Mouse (Mus musculus) heart, postnatal 0 days (tissue): ENCODE data around the gene Srpx2. TPM values are rescaled to one million over a fixed set of nuclear protein-coding genes. Genes with fewer than 3 reads are reported as not detected.

Source experiments
- ATAC-seq: fragments of 200-750 bp; cut with Nextera tagmentation; 2 replicates; pipeline ENCODE4 v1.8.0; 2017; ENCODE audit warnings: low read depth, moderate number of reproducible peaks, moderate library complexity; ENCODE audit not compliant: insufficient read depth
- DNase-seq: peaks from one replicate; pipeline ENCODE4 v3.0.0-alpha.2; 2016; ENCODE audit warnings: low spot score
- H3K27ac ChIP-seq: fragments of 300-500 bp; sonication (generic); 2 replicates; pipeline ENCODE4 v1.5.1; 2014; ENCODE audit warnings: low read depth, mild to moderate bottlenecking
- H3K27me3 ChIP-seq: fragments of 300-500 bp; sonication (generic); 2 replicates; pipeline ENCODE4 v1.6.1; 2014; ENCODE audit warnings: low read length, mixed read lengths; ENCODE audit not compliant: control insufficient read depth, insufficient read depth
- H3K36me3 ChIP-seq: fragments of 300-500 bp; sonication (generic); replicated peaks from 2 replicates; pipeline ENCODE4 v1.6.1; 2014; ENCODE audit warnings: low read length, mixed read lengths; ENCODE audit not compliant: control insufficient read depth, insufficient read depth
- H3K4me1 ChIP-seq: fragments of 300-500 bp; sonication (generic); 2 replicates; pipeline ENCODE4 v1.6.1; 2014; ENCODE audit warnings: antibody characterized with exemption; ENCODE audit not compliant: control insufficient read depth, insufficient read depth
- H3K4me2 ChIP-seq: fragments of 300-500 bp; sonication (generic); 2 replicates; pipeline ENCODE4 v1.6.1; 2014; ENCODE audit warnings: low read depth, mild to moderate bottlenecking, low read length, moderate library complexity
- H3K4me3 ChIP-seq: fragments of 300-500 bp; sonication (generic); 2 replicates; pipeline ENCODE4 v1.5.1; 2014; ENCODE audit warnings: low read depth, low read length
- H3K9ac ChIP-seq: fragments of 300-500 bp; sonication (generic); replicated peaks from 2 replicates; pipeline ENCODE4 v1.6.1; 2014; ENCODE audit warnings: low read depth, low read length, mixed read lengths
- H3K9me3 ChIP-seq: fragments of 300-500 bp; sonication (generic); replicated peaks from 2 replicates; pipeline ENCODE4 v1.6.1; 2016; ENCODE audit warnings: low read length; ENCODE audit not compliant: control insufficient read depth
- CTCF ChIP-seq: IDR thresholded peaks from 2 replicates; pipeline ENCODE4 v1.5.1; 2016; ENCODE audit warnings: antibody characterized with exemption, control low read depth, low read depth
- EP300 ChIP-seq: IDR thresholded peaks from 2 replicates; pipeline ENCODE4 v1.6.1; 2016; ENCODE audit warnings: antibody characterized with exemption, low read depth
- WGBS: fragments of 180-500 bp; shearing (Covaris S2); extraction: QIAGEN DNeasy Blood & Tissue Kit; methylation state at CpG from one replicate; pipeline ENCODE4 v1.1.7; 2014; 5-methylcytosine and 5-hydroxymethylcytosine counted together
- polyA plus RNA-seq: library from polyadenylated mRNA; unstranded; fragments of >200 nt; fragmentation: Nextera tagmentation; extraction: Ambion mirVana; gene quantifications from 2 replicates; pipeline ENCODE4 v1.2.1, GENCODE M21; 2015
- total RNA-seq: library from RNA; depleted of rRNA; stranded (reverse); fragments of >200 nt; gene quantifications from 2 replicates; pipeline ENCODE4 v1.2.3, GENCODE M21; 2014; ENCODE audit warnings: low replicate concordance

Gene Srpx2
- total and polyA plus RNA-seq, 2 experiments from 2014 or later: 8.5 to 8.9 TPM

DNA sequence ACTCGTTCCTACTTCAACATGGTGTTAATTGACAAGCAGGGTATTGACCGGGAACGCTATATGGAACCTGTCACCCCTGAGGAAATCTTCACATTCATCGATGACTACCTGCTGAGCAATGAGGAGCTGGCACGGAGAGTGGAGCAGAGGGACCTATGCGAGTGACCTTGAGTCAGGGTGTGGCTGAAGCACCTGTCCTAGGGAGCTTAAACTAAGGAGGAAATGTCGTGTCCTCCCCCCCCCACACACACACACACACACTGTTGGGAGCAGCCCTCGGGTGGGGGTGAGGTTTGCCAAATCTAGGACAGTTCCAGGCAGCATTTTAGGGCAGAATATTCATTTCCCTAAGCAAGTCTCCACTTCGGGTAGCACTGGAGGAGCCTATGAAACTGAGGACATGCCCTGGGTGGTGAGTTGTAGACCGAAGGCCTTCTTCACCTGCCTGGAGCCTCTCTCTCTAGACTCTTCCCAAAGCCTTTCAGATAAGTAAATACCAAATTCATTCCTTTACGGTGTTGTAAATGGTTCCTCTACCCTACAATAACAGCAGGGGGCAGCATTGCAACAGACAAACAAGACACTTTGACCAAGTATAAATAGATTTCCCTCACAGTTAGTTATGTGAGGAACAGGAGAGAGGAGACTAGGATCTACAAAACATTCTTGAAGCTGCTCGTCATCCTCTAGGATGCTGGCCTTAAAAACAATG, 23.2 kb downstream of the Srpx2 start:
- DNase-seq (peak; percentile 34), ATAC-seq (0 out of 2 replicates have a peak, but pooled peaks have one; percentile 36)
- H3K9ac ChIP-seq: no peak overlapping the region
- H3K9me3 ChIP-seq: no peaks in the 10 kb centered on the region
- H3K4me2 ChIP-seq: no peak overlapping the region
- H3K4me3 ChIP-seq: no peak overlapping the region
- H3K27me3 ChIP-seq: no peaks in the 10 kb centered on the region
- peak; percentile 64 for TF ChIP-seq CTCF
- no peak for TF ChIP-seq EP300
- no peaks in the 10 kb centered on the region for H3K4me1 ChIP-seq
- H3K36me3 ChIP-seq: no peaks in the 10 kb centered on the region
- no peak overlapping the region for H3K27ac ChIP-seq
- WGBS: 48% methylated on average over 12 of the region's 12 CpGs

DNA sequence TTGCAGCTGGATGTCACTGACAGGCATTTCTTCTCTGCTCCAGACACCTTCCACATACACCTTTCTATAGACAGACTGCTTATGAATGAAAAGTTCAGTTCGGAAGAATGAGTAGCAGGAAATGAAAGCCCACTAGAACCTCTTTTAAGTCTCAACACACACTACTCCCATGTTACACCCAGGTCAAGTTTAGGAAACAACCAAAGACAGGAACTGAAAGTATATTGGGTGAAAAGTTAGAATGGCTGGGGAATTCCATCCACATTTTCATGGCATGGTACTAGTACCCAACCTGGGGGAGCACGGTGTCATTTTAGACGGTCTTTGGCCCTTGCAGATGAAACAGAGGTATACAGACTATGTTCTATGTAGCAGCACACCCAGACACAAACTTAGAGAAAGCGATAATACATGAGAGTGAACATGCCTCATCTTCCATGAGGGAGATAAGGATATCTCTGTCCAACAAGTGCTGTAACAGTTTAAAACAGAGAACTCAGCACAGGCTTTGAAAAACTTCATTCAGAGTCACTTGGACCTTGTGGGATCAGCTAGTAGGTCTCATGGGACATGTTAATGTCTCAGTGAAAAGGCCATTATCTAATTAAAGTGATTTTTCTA, 28.5 kb downstream of the Srpx2 start:
- no peaks in the 10 kb centered on the region for H3K4me1 ChIP-seq
- no peak overlapping the region for H3K9ac ChIP-seq
- H3K9me3 ChIP-seq: no peaks in the 10 kb centered on the region
- no peaks in the 10 kb centered on the region for H3K27me3 ChIP-seq
- H3K4me3 ChIP-seq: no peak overlapping the region
- DNase-seq (no peak), ATAC-seq (no peak)
- no peaks in the 10 kb centered on the region for H3K36me3 ChIP-seq
- no peak overlapping the region for H3K27ac ChIP-seq
- H3K4me2 ChIP-seq: no peak overlapping the region
- TF ChIP-seq CTCF (no peak), EP300 (no peak)
- 66% methylated on average over 4 of the region's 4 CpGs for WGBS

DNA sequence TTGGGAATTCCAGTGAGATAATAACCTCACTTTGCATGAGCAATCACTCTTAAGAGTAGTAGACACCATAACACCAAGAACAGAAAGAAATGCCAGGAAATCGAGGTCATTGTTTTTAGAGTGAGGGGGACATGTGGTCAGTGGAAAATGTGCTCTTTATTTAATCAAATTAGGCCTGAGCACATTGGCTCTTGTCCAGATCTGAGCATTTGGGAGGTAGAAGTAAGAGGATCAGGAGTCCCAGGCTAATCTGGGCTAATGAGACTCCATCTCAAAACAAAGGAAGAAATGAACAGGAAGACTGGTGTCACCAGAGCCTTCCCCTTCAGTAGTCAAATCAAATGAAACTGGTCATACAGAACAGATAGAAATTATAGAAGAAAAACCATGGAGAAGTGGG, 31.3 kb downstream of the Srpx2 start:
- H3K4me3 ChIP-seq: no peak overlapping the region
- 23% methylated on average over 1 of the region's 1 CpGs for WGBS
- no peaks in the 10 kb centered on the region for H3K4me1 ChIP-seq
- no peak for ATAC-seq
- TF ChIP-seq CTCF (no peak), EP300 (no peak)
- no peak for DNase-seq
- no peaks in the 10 kb centered on the region for H3K36me3 ChIP-seq
- no peaks in the 10 kb centered on the region for H3K9me3 ChIP-seq
- H3K9ac ChIP-seq: no peak overlapping the region
- no peaks in the 10 kb centered on the region for H3K27me3 ChIP-seq
- no peak overlapping the region for H3K4me2 ChIP-seq
- no peak overlapping the region for H3K27ac ChIP-seq

DNA sequence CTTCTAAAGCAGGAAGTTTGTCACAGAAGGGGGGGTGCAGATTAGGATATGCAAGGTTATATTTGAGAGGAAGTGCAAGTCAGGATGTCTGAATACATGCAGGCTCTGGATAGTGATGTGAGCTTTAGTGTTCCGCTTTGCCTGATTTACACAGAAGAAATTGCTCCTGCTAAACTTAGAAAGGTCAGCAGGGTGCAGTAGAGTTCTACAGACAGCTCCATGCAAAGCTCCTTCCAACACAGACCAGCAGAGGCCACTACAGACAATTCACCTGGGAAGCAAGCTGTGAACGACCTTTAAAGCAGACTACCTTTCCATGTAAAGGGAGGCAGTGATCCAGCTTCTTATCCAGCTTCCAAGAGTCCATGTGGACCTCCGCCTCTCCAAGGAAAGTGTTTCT, 39.2 kb downstream of the Srpx2 start:
- 0 out of 2 replicates have a peak, but pooled peaks have one; percentile 55 for ATAC-seq
- H3K27ac ChIP-seq: no peak overlapping the region
- no peaks in the 10 kb centered on the region for H3K4me1 ChIP-seq
- WGBS: 27% methylated on average over 3 of the region's 3 CpGs
- no peak overlapping the region for H3K4me3 ChIP-seq
- peak; percentile 87 for TF ChIP-seq CTCF
- no peak for TF ChIP-seq EP300
- DNase-seq: peak; percentile 71
- H3K27me3 ChIP-seq: no peaks in the 10 kb centered on the region
- H3K9me3 ChIP-seq: no peaks in the 10 kb centered on the region
- no peak overlapping the region for H3K4me2 ChIP-seq
- H3K9ac ChIP-seq: no peak overlapping the region
- H3K36me3 ChIP-seq: no peaks in the 10 kb centered on the region

DNA sequence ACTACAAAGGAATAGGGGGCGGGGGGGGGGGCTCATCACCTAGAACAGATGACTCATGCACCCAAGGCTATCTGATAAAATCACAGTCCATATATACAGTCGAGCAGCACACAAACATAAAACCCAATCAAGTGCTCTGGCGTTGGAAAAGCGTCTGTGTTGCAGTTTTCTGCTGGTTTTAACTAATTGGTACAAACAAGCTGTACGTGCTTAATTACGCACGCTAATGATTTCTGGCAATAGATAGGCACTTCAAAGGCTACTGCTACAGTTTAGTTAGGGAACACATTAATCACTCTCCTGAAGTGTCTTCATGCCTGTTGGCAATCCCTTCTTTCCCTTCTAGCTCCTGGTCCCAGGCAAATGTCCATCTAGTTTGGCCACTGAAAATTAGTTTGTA, 46.4 kb downstream of the Srpx2 start:
- WGBS: 71% methylated on average over 7 of the region's 7 CpGs
- H3K27ac ChIP-seq: no peak overlapping the region
- no peaks in the 10 kb centered on the region for H3K27me3 ChIP-seq
- H3K36me3 ChIP-seq: no peaks in the 10 kb centered on the region
- H3K9ac ChIP-seq: no peak overlapping the region
- H3K4me3 ChIP-seq: no peak overlapping the region
- ATAC-seq (no peak), DNase-seq (no peak)
- no peaks in the 10 kb centered on the region for H3K9me3 ChIP-seq
- no peak for TF ChIP-seq CTCF
- TF ChIP-seq EP300: no peak
- H3K4me1 ChIP-seq: no peaks in the 10 kb centered on the region
- no peak overlapping the region for H3K4me2 ChIP-seq
